Mouse (Mus musculus): Measurements from ENCODE around the gene Olfr1416.

DNA sequence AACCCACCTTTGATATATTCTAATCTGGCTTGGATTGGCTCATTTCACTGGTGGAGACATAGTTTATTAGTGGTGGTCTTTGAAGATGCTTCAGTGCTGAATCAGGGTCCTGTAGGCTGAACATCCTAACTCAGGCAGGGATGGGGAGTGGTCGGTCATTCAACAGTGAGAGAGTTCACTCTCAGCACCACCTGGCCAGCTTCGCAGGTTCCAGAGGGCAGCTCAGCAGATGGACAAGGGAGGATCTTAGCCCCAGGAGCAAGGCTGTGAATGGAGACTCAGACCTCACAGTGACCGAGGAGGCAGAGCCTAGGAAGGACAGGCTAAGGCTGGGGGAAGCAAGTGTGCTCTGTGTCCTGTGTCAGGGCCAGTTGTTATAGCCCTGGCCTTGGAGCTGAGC, 53.5 kb downstream of the Olfr1416 start:
- TF ChIP-seq MYOG (IDR thresholded peaks at IDR 0.05; ENCODE audit: control insufficient read depth in 1 of 3, insufficient read depth in 1 of 3, insufficient read length in 2 of 3, low read depth in 2 of 3), result no peak
- TF ChIP-seq POLR2A (IDR thresholded peaks at IDR 0.05; ENCODE audit: insufficient read length, low read depth), result no peak
- no peak for TF ChIP-seq CEBPB (IDR thresholded peaks at IDR 0.05; ENCODE audit: insufficient read depth, poor library complexity, severe bottlenecking)
- no peak for TF ChIP-seq MAX (IDR thresholded peaks at IDR 0.05; ENCODE audit: low read depth)
- no peak for TF ChIP-seq TCF12 (IDR thresholded peaks at IDR 0.05; ENCODE audit: insufficient read depth, poor library complexity, severe bottlenecking)
- TF ChIP-seq USF1 (IDR thresholded peaks at IDR 0.05; ENCODE audit: low read depth), result no peak
- no peak for TF ChIP-seq TCF3 (IDR thresholded peaks at IDR 0.05; ENCODE audit: insufficient read length, low read depth)
- no peak for TF ChIP-seq POLR2AphosphoS2 (IDR thresholded peaks at IDR 0.05; ENCODE audit: insufficient read length, low read depth)
- no peak for TF ChIP-seq E2F4 (IDR thresholded peaks at IDR 0.05; ENCODE audit: insufficient read depth)
- no peak for TF ChIP-seq MYOD1 (IDR thresholded peaks at IDR 0.05; ENCODE audit: control insufficient read depth in 1 of 3, insufficient read length in 2 of 3, low read depth in 2 of 3)
- TF ChIP-seq SRF (IDR thresholded peaks at IDR 0.05; ENCODE audit: control insufficient read depth, insufficient read length, low read depth), result no peak
- TF ChIP-seq REST (IDR thresholded peaks at IDR 0.05; ENCODE audit: insufficient read depth, insufficient read length), result no peak

Measured in myocyte (in vitro differentiated cells).